Mouse (Mus musculus) embryonic facial prominence, embryonic 10.5 days (tissue): ENCODE results near the gene Tyw5. TPM values are rescaled to one million over a fixed set of nuclear protein-coding genes. Genes with fewer than 3 reads are reported as not detected.
A peak's percentile ranks its signal among the peaks of the same experiment; 100 is the strongest.

ENCODE experiments used
- DNase-seq: peaks from one replicate; pipeline ENCODE4 v3.0.0-alpha.2; 2017; ENCODE audit warnings: low spot score
- H3K27ac ChIP-seq: fragments of 300-500 bp; sonication (generic); replicated peaks from 2 replicates; pipeline ENCODE4 v1.5.1; 2016; ENCODE audit warnings: mild to moderate bottlenecking
- H3K27me3 ChIP-seq: fragments of 300-500 bp; sonication (generic); replicated peaks from 2 replicates; pipeline ENCODE4 v1.6.1; 2016; ENCODE audit warnings: low read depth, mild to moderate bottlenecking; ENCODE audit not compliant: poor library complexity, severe bottlenecking
- H3K36me3 ChIP-seq: fragments of 300-500 bp; sonication (generic); replicated peaks from 2 replicates; pipeline ENCODE4 v1.6.1; 2016; ENCODE audit warnings: mild to moderate bottlenecking, moderate library complexity
- H3K4me1 ChIP-seq: fragments of 300-500 bp; sonication (generic); 2 replicates; pipeline ENCODE4 v1.6.1; 2016
- H3K4me3 ChIP-seq: fragments of 300-500 bp; sonication (generic); 2 replicates; pipeline ENCODE4 v1.5.1; 2016; ENCODE audit warnings: mild to moderate bottlenecking, moderate library complexity
- H3K9me3 ChIP-seq: fragments of 300-500 bp; sonication (generic); 2 replicates; pipeline ENCODE4 v1.6.1; 2016; ENCODE audit warnings: mild to moderate bottlenecking
- WGBS: fragments of 180-500 bp; shearing (Covaris S2); methylation state at CpG from one replicate; pipeline ENCODE4 v1.1.7; 2016; 5-methylcytosine and 5-hydroxymethylcytosine counted together
- polyA plus RNA-seq: library from polyadenylated mRNA; unstranded; fragments of >200 nt; fragmentation: Nextera tagmentation; extraction: Ambion mirVana; gene quantifications from 2 replicates; pipeline ENCODE4 v1.2.1, GENCODE M21; 2016

Tyw5 gene
- polyA plus RNA-seq, result 32.8 and 34.8 TPM in 2 replicates

DNA sequence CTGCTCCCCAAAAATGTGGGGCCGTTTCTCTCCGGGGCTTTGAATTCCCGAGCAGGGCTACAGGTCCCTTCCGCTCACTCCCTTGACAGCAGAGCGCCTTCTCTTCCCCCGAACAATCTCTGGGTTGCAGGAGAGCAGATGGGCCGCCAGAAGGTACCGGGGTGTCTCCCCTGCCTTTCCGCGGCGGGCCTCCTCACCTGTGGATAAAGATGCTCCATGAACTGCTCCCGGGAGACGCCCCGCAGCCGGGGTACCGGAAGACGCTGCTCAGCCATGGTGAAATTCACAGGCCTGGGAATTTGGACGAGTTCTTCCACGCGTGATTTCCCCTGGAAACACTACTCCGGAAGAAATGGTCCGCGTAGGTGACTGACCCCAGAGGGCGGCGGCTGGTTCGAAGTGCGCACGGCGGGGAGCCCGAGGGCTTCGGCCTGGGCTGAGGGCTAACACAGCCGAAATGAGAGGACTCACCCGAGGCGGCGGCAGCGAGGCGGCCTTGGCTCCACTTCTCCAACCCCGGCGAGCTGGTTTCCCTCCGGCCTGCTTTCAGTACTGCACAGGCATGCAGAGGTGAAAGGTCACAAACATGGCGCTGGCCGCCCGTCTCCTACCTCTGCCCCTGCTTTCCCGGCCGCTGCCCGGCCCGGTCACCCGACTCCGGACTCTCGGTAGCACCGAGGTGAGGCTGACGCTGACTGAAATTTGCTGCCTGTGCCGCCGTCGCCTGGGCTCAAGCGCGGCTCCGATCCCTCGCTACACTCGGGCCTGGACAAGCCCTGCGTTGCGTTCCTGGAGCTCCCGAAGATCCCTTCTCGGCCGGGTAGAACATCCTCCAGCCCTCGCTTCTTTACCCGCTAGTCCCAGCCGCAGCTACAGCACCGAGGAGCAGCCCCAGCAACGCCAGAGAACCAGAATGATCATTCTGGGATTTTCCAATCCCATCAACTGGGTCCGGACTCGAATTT, at the start of gene Tyw5, which contains the start of gene Maip1:
Tyw5 (minus strand) TSS at position 915 of the 965 bp plus-strand sequence.
Maip1 (plus strand) TSS at position 142 of the 965 bp plus-strand sequence.
- Histone ChIP-seq H3K9me3 (no peaks in the 10 kb centered on the region), H3K36me3 (peaks cover 35% of the 10 kb centered on the region), H3K4me1 (peaks cover 27% of the 10 kb centered on the region), H3K4me3 (peak within 1 kb of the TSS; percentile 91), H3K27ac (peak within 1 kb of the TSS; percentile 98), H3K27me3 (no peaks in the 10 kb centered on the region)
- under 1% methylated on average over 72 of the region's 72 CpGs for WGBS
- peak; percentile 86 for DNase-seq

DNA sequence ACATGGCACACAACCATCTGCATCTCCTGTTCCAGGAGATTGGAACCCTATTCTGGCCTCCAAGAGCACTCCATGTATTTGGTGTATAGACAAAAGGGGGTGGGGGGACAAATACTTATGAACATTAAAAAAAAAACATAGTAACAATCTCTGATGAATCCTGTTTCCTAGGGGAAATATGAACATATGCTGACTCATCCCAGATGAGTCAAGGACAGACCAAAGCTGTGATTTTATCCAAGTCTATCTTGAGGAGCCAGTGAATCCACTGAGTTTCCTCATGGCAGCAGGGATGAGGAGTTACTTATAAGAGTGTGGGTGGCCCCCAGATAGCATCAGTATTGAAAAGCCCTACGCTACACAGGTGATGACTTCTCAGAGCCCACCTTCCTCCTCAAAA, 43.3 kb upstream of the Tyw5 start:
- Histone ChIP-seq H3K36me3 (no peaks in the 10 kb centered on the region), H3K4me3 (no peak overlapping the region), H3K27me3 (no peaks in the 10 kb centered on the region), H3K27ac (no peak overlapping the region), H3K4me1 (peaks cover 13% of the 10 kb centered on the region), H3K9me3 (no peaks in the 10 kb centered on the region)
- 95% methylated on average over 1 of the region's 1 CpGs for WGBS
- no peak for DNase-seq

DNA sequence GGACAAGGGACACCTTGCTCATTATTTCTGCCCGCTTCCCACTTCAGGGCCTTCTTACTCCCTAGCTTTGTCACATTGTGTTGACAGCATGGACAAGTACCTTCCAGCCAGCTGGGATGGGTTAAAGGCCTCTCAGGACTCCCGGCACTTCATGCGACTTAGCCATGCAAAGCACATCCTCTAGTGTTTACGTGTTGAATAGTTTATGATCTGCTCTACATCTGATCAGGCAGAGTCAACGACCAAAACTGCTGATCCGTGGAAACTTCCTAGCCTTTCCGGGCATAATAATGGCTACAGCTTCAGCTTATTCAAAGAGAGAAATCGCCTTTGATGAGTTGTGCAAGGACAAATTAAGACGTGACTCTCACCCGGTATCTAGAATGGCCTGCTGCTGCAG, 38.8 kb upstream of the Tyw5 start:
- peaks cover 17% of the 10 kb centered on the region for H3K4me1 ChIP-seq

DNA sequence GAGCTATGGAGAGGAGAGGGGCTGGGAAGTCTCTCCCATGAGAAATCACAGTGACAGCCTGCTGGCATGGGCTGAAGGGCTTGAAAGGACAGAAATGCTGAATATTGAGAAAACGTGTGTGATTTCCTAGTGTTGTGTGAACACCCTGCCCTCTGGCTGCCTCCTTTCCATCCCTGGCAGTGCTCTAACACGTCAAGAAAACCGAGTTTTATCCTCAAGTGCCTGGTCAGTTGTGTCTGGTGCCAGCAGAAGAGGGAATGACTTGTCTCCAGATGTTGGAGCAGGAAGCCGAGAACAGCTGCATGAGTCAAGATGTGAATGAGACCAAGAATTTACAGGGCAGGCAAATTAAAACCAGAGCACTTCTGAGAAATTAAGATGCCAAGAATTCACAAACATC, 33.9 kb upstream of the Tyw5 start:
- peaks cover 22% of the 10 kb centered on the region for H3K4me1 ChIP-seq
- 49% methylated on average over 4 of the region's 4 CpGs for WGBS
- no peaks in the 10 kb centered on the region for H3K36me3 ChIP-seq
- no peaks in the 10 kb centered on the region for H3K9me3 ChIP-seq
- no peak overlapping the region for H3K27ac ChIP-seq
- H3K27me3 ChIP-seq, result no peaks in the 10 kb centered on the region
- no peak overlapping the region for H3K4me3 ChIP-seq
- DNase-seq, result peak; percentile 14

More for the DNA sequence above, 38.8 kb upstream of the Tyw5 start:
- H3K9me3 ChIP-seq, result no peaks in the 10 kb centered on the region
- H3K4me3 ChIP-seq, result no peak overlapping the region
- H3K36me3 ChIP-seq, result no peaks in the 10 kb centered on the region
- no peaks in the 10 kb centered on the region for H3K27me3 ChIP-seq
- 87% methylated on average over 10 of the region's 10 CpGs for WGBS
- DNase-seq, result no peak
- H3K27ac ChIP-seq, result no peak overlapping the region

DNA sequence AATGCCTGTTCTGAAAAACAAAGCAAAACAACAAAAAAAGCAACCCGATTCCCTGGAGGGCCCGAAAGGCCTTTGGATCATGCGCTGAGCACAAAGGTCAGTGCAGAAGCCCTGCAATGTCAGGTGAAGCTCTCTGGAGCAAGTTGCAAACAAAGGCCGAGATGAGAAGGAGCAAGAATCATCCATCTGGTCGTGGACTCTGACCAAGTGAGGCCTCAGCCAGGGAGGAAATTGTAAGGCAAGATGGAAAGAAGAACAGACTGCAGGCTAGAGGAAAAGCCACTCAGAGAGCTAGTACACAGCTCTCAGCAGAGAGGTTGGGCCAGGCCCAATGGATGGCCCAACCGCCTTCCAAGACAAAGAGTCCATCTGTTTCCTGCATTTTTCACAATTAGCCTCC, 32.1 kb upstream of the Tyw5 start:
- no peak for DNase-seq
- H3K27ac ChIP-seq, result 0 out of 2 replicates have a peak overlapping the region, but pooled peaks have one; percentile 14
- H3K36me3 ChIP-seq, result no peaks in the 10 kb centered on the region
- H3K9me3 ChIP-seq, result no peaks in the 10 kb centered on the region
- no peaks in the 10 kb centered on the region for H3K27me3 ChIP-seq
- peaks cover 22% of the 10 kb centered on the region for H3K4me1 ChIP-seq
- no peak overlapping the region for H3K4me3 ChIP-seq
- WGBS, result 81% methylated on average over 6 of the region's 6 CpGs

DNA sequence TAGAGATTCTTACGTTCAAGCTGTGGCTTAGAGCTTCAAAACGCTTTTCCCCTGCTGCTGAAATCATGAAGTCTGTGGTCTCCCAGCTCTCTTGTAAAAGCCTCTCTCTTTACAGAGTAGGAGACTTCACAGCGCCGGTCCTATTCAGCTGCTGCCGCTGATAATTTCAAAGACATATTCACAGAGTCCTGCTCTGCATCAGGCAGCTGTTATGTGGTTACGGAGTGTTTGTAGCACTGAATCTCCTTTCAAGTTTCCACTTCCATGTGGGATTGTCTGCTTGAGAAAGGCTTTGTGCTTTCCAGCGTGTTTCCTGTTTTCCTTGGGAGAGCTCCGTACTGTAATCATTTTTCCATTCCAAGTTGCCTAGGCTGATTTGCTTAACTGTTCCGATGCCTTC, 30.1 kb upstream of the Tyw5 start:
- no peak overlapping the region for H3K4me3 ChIP-seq
- no peaks in the 10 kb centered on the region for H3K36me3 ChIP-seq
- no peaks in the 10 kb centered on the region for H3K9me3 ChIP-seq
- peak overlapping the region; percentile 37; the same call in 1 of the 2 replicates for H3K27ac ChIP-seq
- no peaks in the 10 kb centered on the region for H3K27me3 ChIP-seq
- H3K4me1 ChIP-seq, result peaks cover 22% of the 10 kb centered on the region
- WGBS, result 48% methylated on average over 9 of the region's 9 CpGs
- DNase-seq, result peak; percentile 23

- Histone ChIP-seq H3K27me3 (no peaks in the 10 kb centered on the region), H3K36me3 (no peaks in the 10 kb centered on the region), H3K4me3 (no peak overlapping the region; the same call in 1 of the 2 replicates), H3K9me3 (no peaks in the 10 kb centered on the region), H3K27ac (0 out of 2 replicates have a peak overlapping the region, but pooled peaks have one; percentile 37), H3K4me1 (peaks cover 22% of the 10 kb centered on the region)
- WGBS, result 71% methylated on average over 9 of the region's 9 CpGs
- no peak for DNase-seq
Observed at GRCm38 (mm10) chr1:57436408-57436807, 29.5 kb upstream of the Tyw5 start.

GRCm38 (mm10) chr1:57433141-57433540, 26.2 kb upstream of the Tyw5 start:
- Histone ChIP-seq H3K27me3 (no peaks in the 10 kb centered on the region), H3K9me3 (no peaks in the 10 kb centered on the region), H3K4me3 (no peak overlapping the region), H3K36me3 (no peaks in the 10 kb centered on the region), H3K4me1 (peaks cover 35% of the 10 kb centered on the region), H3K27ac (no peak overlapping the region)
- 94% methylated on average over 7 of the region's 7 CpGs for WGBS
- no peak for DNase-seq

DNA sequence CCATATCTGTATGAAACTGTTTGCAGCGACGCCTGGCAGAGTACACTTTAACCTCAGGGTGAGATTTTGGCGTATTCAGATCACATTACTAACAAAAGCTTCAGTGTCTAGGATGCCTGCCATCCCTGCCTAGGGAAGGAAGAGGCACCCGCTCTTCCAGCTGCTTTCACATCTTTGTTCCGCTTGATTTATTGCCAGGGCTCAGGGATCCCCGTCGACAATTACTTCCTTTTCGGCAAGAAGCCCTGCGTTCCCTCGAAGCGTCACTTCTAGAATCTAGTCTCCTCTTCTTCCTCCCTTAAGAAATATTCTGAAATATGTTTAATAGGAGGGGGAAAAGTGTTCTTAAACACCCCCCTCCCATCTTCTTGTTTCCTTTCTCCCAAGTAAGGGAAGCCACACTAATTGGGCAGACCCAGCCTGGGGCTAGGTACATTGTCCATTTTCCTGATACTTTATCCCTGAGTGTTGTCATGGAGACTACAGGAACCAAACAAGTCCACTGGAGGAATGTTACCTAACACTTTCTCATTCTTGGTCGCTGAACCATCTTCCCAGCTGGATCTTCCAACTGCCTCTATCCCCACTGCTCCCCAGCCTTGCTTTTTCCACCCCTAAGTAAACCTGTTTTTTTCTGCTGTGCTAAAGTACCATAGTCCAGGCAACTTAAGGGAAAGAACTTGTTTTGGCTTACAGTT, 23.0 kb upstream of the Tyw5 start:
- Histone ChIP-seq H3K4me1 (peaks cover 19% of the 10 kb centered on the region), H3K27me3 (no peaks in the 10 kb centered on the region), H3K9me3 (no peaks in the 10 kb centered on the region), H3K4me3 (peak overlapping the region; percentile 41), H3K27ac (peak overlapping the region; percentile 41; the same call in 1 of the 2 replicates), H3K36me3 (no peaks in the 10 kb centered on the region)
- DNase-seq, result peak; percentile 48
- 4% methylated on average over 12 of the region's 12 CpGs for whole genome bisulfite sequencing

DNA sequence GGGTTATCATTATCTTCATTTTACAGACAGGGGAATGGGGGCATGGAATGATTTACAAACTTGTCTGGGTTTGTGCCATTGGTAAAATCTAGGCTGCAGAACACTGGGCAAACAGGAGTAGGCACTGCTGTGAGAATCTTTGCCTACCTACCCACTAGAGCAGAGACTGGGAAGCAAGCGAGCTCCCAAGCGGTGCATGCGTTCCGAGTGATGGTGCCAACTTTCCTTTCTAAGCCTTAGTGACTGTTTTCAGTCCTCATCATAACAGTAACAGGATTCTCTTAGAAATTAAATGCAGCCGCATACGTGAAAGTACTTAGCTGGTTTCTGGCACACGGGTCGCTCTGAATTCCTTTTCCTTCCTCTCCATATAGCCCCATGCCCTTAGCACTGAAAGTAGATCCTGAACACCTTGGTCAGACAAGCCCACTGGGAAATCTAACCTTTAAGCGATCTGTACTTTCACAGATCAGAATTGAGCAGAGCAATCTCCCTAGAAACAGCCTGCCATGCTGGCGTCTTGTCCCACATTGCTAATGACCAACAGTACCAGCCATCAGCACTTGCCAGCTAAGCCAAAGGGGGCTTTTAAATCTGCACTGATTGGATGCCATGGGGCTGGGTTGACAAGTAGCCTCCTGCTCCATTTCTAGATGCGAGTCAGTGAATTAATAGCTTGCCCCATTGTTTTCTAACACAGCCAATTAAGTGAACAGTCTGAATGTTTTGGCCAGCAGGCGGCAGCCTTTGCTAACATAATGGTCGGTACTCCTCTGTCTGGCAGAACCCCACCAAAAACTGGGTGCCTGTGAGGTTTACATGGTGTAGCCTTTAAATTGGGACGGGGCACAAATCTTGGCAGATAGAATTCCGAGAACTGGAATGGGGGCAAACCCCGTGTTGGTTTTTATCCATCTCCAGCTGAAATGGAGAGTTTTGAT, 21.7 kb upstream of the Tyw5 start:
- H3K27ac ChIP-seq, result peak overlapping the region; percentile 48; the same call in 1 of the 2 replicates
- peak; percentile 86 for DNase-seq
- H3K36me3 ChIP-seq, result no peaks in the 10 kb centered on the region
- WGBS, result 55% methylated on average over 16 of the region's 16 CpGs
- no peaks in the 10 kb centered on the region for H3K9me3 ChIP-seq
- no peak overlapping the region; the same call in 1 of the 2 replicates for H3K4me3 ChIP-seq
- H3K27me3 ChIP-seq, result no peaks in the 10 kb centered on the region
- H3K4me1 ChIP-seq, result peaks cover 19% of the 10 kb centered on the region

DNA sequence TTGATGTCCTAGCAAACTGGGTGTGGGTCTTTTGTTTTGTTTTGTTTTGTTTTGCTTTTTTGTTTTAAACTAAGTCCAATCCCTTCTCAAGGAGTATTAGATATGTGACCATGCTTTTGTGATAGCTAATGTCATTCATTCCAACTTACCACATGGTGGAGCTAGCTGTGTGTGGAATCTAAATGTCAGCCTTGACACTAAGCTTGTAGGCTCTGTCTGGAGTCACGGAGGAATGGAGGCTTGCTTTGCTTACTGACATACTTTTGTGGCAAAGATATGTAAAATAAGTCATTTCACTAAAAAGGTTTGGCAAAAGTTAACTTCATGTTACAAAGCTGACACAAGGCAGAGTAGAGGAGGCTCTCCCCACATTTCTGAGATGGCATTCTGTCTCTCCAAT, 16.8 kb upstream of the Tyw5 start:
- no peak overlapping the region for H3K27ac ChIP-seq
- DNase-seq, result no peak
- peaks cover 2% of the 10 kb centered on the region; the same call in 1 of the 2 replicates for H3K4me1 ChIP-seq
- H3K36me3 ChIP-seq, result no peaks in the 10 kb centered on the region
- 25% methylated on average over 1 of the region's 1 CpGs for WGBS
- H3K27me3 ChIP-seq, result no peaks in the 10 kb centered on the region
- H3K4me3 ChIP-seq, result no peak overlapping the region
- no peaks in the 10 kb centered on the region for H3K9me3 ChIP-seq
